Mouse (Mus musculus) stomach, postnatal 0 days (tissue): ENCODE measurements around the gene Adcy9. TPM values are rescaled to one million over a fixed set of nuclear protein-coding genes. Genes with fewer than 3 reads are reported as not detected.

ENCODE experiments used
- ATAC-seq: fragments of 200-750 bp; cut with Nextera tagmentation; 2 replicates; pipeline ENCODE4 v1.8.0; 2017; ENCODE audit not compliant: low FRiP score, low TSS enrichment
- DNase-seq: peaks from one replicate; pipeline ENCODE4 v3.0.0-alpha.2; 2016; ENCODE audit warnings: low spot score
- H3K27ac ChIP-seq: fragments of 300-500 bp; sonication (generic); replicated peaks from 2 replicates; pipeline ENCODE4 v1.5.1; 2014; ENCODE audit warnings: mild to moderate bottlenecking, control low read depth
- H3K27me3 ChIP-seq: fragments of 300-500 bp; sonication (generic); 2 replicates; pipeline ENCODE4 v1.6.1; 2014; ENCODE audit warnings: low read length; ENCODE audit not compliant: control insufficient read depth, insufficient read depth
- H3K36me3 ChIP-seq: fragments of 300-500 bp; sonication (generic); 2 replicates; pipeline ENCODE4 v1.6.1; 2014; ENCODE audit warnings: low read length, mixed read lengths; ENCODE audit not compliant: control insufficient read depth, insufficient read depth
- H3K4me1 ChIP-seq: fragments of 300-500 bp; sonication (generic); replicated peaks from 2 replicates; pipeline ENCODE4 v1.6.1; 2014; ENCODE audit warnings: antibody characterized with exemption; ENCODE audit not compliant: control insufficient read depth, insufficient read depth
- H3K4me2 ChIP-seq: fragments of 300-500 bp; sonication (generic); replicated peaks from 2 replicates; pipeline ENCODE4 v1.6.1; 2014; ENCODE audit warnings: low read depth, mild to moderate bottlenecking, control low read depth, moderate library complexity
- H3K4me3 ChIP-seq: fragments of 300-500 bp; sonication (generic); 2 replicates; pipeline ENCODE4 v1.5.1; 2014; ENCODE audit warnings: low read depth, low read length, control low read depth
- H3K9ac ChIP-seq: fragments of 300-500 bp; sonication (generic); 2 replicates; pipeline ENCODE4 v1.6.1; 2014; ENCODE audit warnings: mild to moderate bottlenecking, low read length, control low read depth, mixed read lengths
- H3K9me3 ChIP-seq: fragments of 300-500 bp; sonication (generic); 2 replicates; pipeline ENCODE4 v1.6.1; 2016; ENCODE audit warnings: low read length; ENCODE audit not compliant: control insufficient read depth
- CTCF ChIP-seq: IDR thresholded peaks from 2 replicates; pipeline ENCODE4 v1.5.1; 2016; ENCODE audit warnings: antibody characterized with exemption, low read depth, mild to moderate bottlenecking, moderate library complexity
- EP300 ChIP-seq: optimal IDR thresholded peaks from 2 replicates; pipeline ENCODE3; 2016; ENCODE audit warnings: antibody characterized with exemption
- WGBS: fragments of 180-500 bp; shearing (Covaris S2); extraction: QIAGEN DNeasy Blood & Tissue Kit; methylation state at CpG from one replicate; pipeline ENCODE4 v1.1.7; 2014; 5-methylcytosine and 5-hydroxymethylcytosine counted together
- polyA plus RNA-seq: library from polyadenylated mRNA; unstranded; fragments of >200 nt; fragmentation: Nextera tagmentation; extraction: Ambion mirVana; gene quantifications from 2 replicates; pipeline ENCODE4 v1.2.1, GENCODE M21; 2015

The Adcy9 gene
- polyA plus RNA-seq, 1 experiment from 2014 or later, result 1.2 TPM

GRCm38 (mm10) chr16:4289507-4289906 lies 130.8 kb downstream of the Adcy9 start:
- Histone ChIP-seq H3K9ac (no peak overlapping the region), H3K27ac (no peak overlapping the region), H3K9me3 (no peaks in the 10 kb centered on the region), H3K4me3 (no peak overlapping the region), H3K36me3 (no peaks in the 10 kb centered on the region), H3K27me3 (no peaks in the 10 kb centered on the region), H3K4me1 (no peaks in the 10 kb centered on the region), H3K4me2 (no peak overlapping the region)
- no peak for DNase-seq
- peak; percentile 73 for TF ChIP-seq CTCF
- TF ChIP-seq EP300, result no peak
- no peak for ATAC-seq

GRCm38 (mm10) chr16:4286593-4286992 lies 133.7 kb downstream of the Adcy9 start:
- DNase-seq, result no peak
- H3K27ac ChIP-seq, result no peak overlapping the region
- WGBS, result 74% methylated on average over 7 of the region's 7 CpGs

GRCm38 (mm10) chr16:4285257-4285656 lies 135.0 kb downstream of the Adcy9 start:
- WGBS, result 50% methylated on average over 5 of the region's 5 CpGs
- TF ChIP-seq EP300, result no peak
- TF ChIP-seq CTCF, result peak; percentile 88
- H3K4me2 ChIP-seq, result no peak overlapping the region
- H3K36me3 ChIP-seq, result no peaks in the 10 kb centered on the region
- no peak overlapping the region for H3K4me3 ChIP-seq
- no peak overlapping the region for H3K27ac ChIP-seq
- H3K27me3 ChIP-seq, result no peaks in the 10 kb centered on the region
- ATAC-seq (peak; percentile 80), DNase-seq (peak; percentile 65)
- no peaks in the 10 kb centered on the region for H3K9me3 ChIP-seq
- no peak overlapping the region for H3K9ac ChIP-seq
- no peaks in the 10 kb centered on the region for H3K4me1 ChIP-seq

More at GRCm38 (mm10) chr16:4286593-4286992, 133.7 kb downstream of the Adcy9 start:
- Histone ChIP-seq H3K9ac (no peak overlapping the region), H3K4me3 (no peak overlapping the region), H3K9me3 (no peaks in the 10 kb centered on the region), H3K4me1 (no peaks in the 10 kb centered on the region), H3K4me2 (no peak overlapping the region), H3K27me3 (no peaks in the 10 kb centered on the region), H3K36me3 (no peaks in the 10 kb centered on the region)
- 0 out of 2 replicates have a peak, but pooled peaks have one; percentile 4 for TF ChIP-seq CTCF
- no peak for TF ChIP-seq EP300
- 0 out of 2 replicates have a peak, but pooled peaks have one; percentile 35 for ATAC-seq

GRCm38 (mm10) chr16:4283267-4283851 lies 136.9 kb downstream of the Adcy9 start:
- TF ChIP-seq CTCF, result no peak
- no peak for TF ChIP-seq EP300
- no peaks in the 10 kb centered on the region for H3K9me3 ChIP-seq
- DNase-seq (no peak), ATAC-seq (no peak)
- no peak overlapping the region for H3K4me2 ChIP-seq
- H3K27me3 ChIP-seq, result no peaks in the 10 kb centered on the region
- H3K4me1 ChIP-seq, result no peaks in the 10 kb centered on the region
- H3K9ac ChIP-seq, result no peak overlapping the region
- no peak overlapping the region for H3K4me3 ChIP-seq
- H3K36me3 ChIP-seq, result no peaks in the 10 kb centered on the region
- WGBS, result 87% methylated on average over 11 of the region's 11 CpGs
- no peak overlapping the region for H3K27ac ChIP-seq

GRCm38 (mm10) chr16:4281470-4281869 lies 138.8 kb downstream of the Adcy9 start:
- no peaks in the 10 kb centered on the region for H3K4me1 ChIP-seq
- H3K27me3 ChIP-seq, result no peaks in the 10 kb centered on the region
- H3K9ac ChIP-seq, result no peak overlapping the region
- H3K4me3 ChIP-seq, result no peak overlapping the region
- no peaks in the 10 kb centered on the region for H3K36me3 ChIP-seq
- 79% methylated on average over 4 of the region's 4 CpGs for WGBS
- H3K27ac ChIP-seq, result no peak overlapping the region
- DNase-seq (no peak), ATAC-seq (no peak)
- no peak overlapping the region for H3K4me2 ChIP-seq
- TF ChIP-seq CTCF (no peak), EP300 (no peak)
- no peaks in the 10 kb centered on the region for H3K9me3 ChIP-seq

GRCm38 (mm10) chr16:4280949-4281348 lies 139.3 kb downstream of the Adcy9 start:
- WGBS, result 84% methylated on average over 9 of the region's 9 CpGs
- H3K27ac ChIP-seq, result no peak overlapping the region
- no peak overlapping the region for H3K4me2 ChIP-seq
- no peaks in the 10 kb centered on the region for H3K4me1 ChIP-seq
- no peaks in the 10 kb centered on the region for H3K9me3 ChIP-seq
- no peaks in the 10 kb centered on the region for H3K27me3 ChIP-seq
- no peak overlapping the region for H3K4me3 ChIP-seq
- no peak for TF ChIP-seq EP300
- TF ChIP-seq CTCF, result no peak
- ATAC-seq, result no peak
- no peaks in the 10 kb centered on the region for H3K36me3 ChIP-seq
- no peak overlapping the region for H3K9ac ChIP-seq
- DNase-seq, result no peak
